Mouse (Mus musculus) hematopoietic stem cell, adult 5-6 weeks (primary cell): ENCODE measurements at regions not wholly inside any gene's neighbourhood (a gene's known extent, or its start where the extent isn't known, plus 50 kb on each side); places are given as distances from the start of the nearest gene placed in this dataset.
"Not testable (repeated sequence)": the region's sequence is repeated elsewhere in the genome, so short reads cannot be mapped to it uniquely, and the experiment has no call there.

ENCODE experiments used
- ATAC-seq, 2 experiments: fragments of 125-278 bp in 1 of 2; replicated peaks in 1 of 2; 2 replicates each; pipeline ENCODE4 v1.8.0; 2016 to 2017; ENCODE audit warnings: inconsistent platforms in 2 of 2, mild to moderate bottlenecking in 2 of 2, moderate number of reproducible peaks in 2 of 2, low read depth in 1 of 2, moderate TSS enrichment in 1 of 2; ENCODE audit not compliant: low FRiP score in 2 of 2, poor library complexity in 2 of 2, severe bottlenecking in 2 of 2, insufficient read depth in 1 of 2, low TSS enrichment in 1 of 2

- no peak for ATAC-seq
These were observed 294.5 kb downstream of the Med10 start for GRCm38 (mm10) chr13:70096430-70097301.

- ATAC-seq, result not testable (repeated sequence)
These were observed 297.9 kb downstream of the Med10 start for GRCm38 (mm10) chr13:70100091-70100490.

GRCm38 (mm10) chr13:70103021-70103420 lies 300.8 kb downstream of the Med10 start:
- ATAC-seq, result no peak

GRCm38 (mm10) chr13:70103491-70103890 lies 301.3 kb downstream of the Med10 start:
- not testable (repeated sequence) for ATAC-seq

GRCm38 (mm10) chr13:70103903-70104302 lies 301.7 kb downstream of the Med10 start:
- ATAC-seq, result no peak

- no peak for ATAC-seq
These were observed 313.4 kb downstream of the Med10 start for GRCm38 (mm10) chr13:70115576-70115975.

- no peak for ATAC-seq
These were observed 322.8 kb downstream of the Med10 start for GRCm38 (mm10) chr13:70124860-70125545.

- ATAC-seq, result no peak
These were observed 325.1 kb downstream of the Med10 start for GRCm38 (mm10) chr13:70127310-70127709.

GRCm38 (mm10) chr13:70134544-70134943 lies 332.3 kb downstream of the Med10 start:
- ATAC-seq, result no peak

- ATAC-seq, result no peak
These were observed 334.0 kb downstream of the Med10 start for GRCm38 (mm10) chr13:70136209-70136608.

GRCm38 (mm10) chr13:70144461-70144860 lies 342.3 kb downstream of the Med10 start:
- ATAC-seq, result no peak

GRCm38 (mm10) chr13:70145466-70145865 lies 343.3 kb downstream of the Med10 start:
- no peak for ATAC-seq

GRCm38 (mm10) chr13:70149041-70149898 lies 347.1 kb downstream of the Med10 start:
- no peak for ATAC-seq

- no peak for ATAC-seq
These were observed 347.6 kb downstream of the Med10 start for GRCm38 (mm10) chr13:70149899-70150184.

- no peak for ATAC-seq
These were observed 350.9 kb downstream of the Med10 start for GRCm38 (mm10) chr13:70153062-70153461.

GRCm38 (mm10) chr13:70155596-70155995 lies 353.4 kb downstream of the Med10 start:
- ATAC-seq, result no peak

GRCm38 (mm10) chr13:70156975-70157588 lies 354.9 kb downstream of the Med10 start:
- ATAC-seq, result no peak
